Comparison of ENCODE assay signal across 8 mouse cellular contexts in genomic region chr2:91243416-91243815, GRCm38 (mm10). TPM values are rescaled to one million over a fixed set of nuclear protein-coding genes. Genes with fewer than 3 reads are reported as not detected.
A peak's percentile ranks its signal among the peaks of the same experiment; 100 is the strongest.
DNase-seq lines count a peak whose midpoint lies in the region; ATAC-seq and TF ChIP-seq lines count a peak whose summit lies in the region.

No protein-coding gene starts in this region.

- H3K4me3 ChIP-seq in hindbrain, embryonic 10.5 days = no peak overlapping the region
- H3K4me3 ChIP-seq in hindbrain, embryonic 12.5 days = no peak overlapping the region
- H3K4me3 ChIP-seq in hindbrain, postnatal 0 days (ENCODE audit: low read length) = no peak overlapping the region
- H3K4me3 ChIP-seq in liver, embryonic 13.5 days (replicated peaks) = no peak overlapping the region

- H3K27me3 ChIP-seq in hindbrain, embryonic 10.5 days (ENCODE audit: insufficient read depth, poor library complexity, severe bottlenecking) = no peaks in the 10 kb centered on the region
- no peaks in the 10 kb centered on the region for H3K27me3 ChIP-seq in hindbrain, embryonic 12.5 days
- no peaks in the 10 kb centered on the region for H3K27me3 ChIP-seq in hindbrain, postnatal 0 days (ENCODE audit: insufficient read depth, low read length)
- no peaks in the 10 kb centered on the region for H3K27me3 ChIP-seq in liver, embryonic 13.5 days

- ATAC-seq in hindbrain, embryonic 12.5 days (ENCODE audit: low FRiP score) = no peak
- ATAC-seq in hindbrain, postnatal 0 days = peak; percentile 15; the same call in 1 of the 2 replicates
- ATAC-seq in liver, embryonic 13.5 days (ENCODE audit: low read depth) = no peak

- no peak for DNase-seq in hindbrain, embryonic 10.5 days (ENCODE audit: low spot score)
- DNase-seq in brain, embryonic 14.5 days (ENCODE audit: low read depth) = peak; percentile 64
- DNase-seq in hindbrain, postnatal 0 days (ENCODE audit: low spot score) = peak; percentile 22
- DNase-seq in liver, embryonic 13.5 days = no peak
- DNase-seq in gastrocnemius, postnatal 25 days = no peak
- DNase-seq in embryo, embryonic 10.5 days (ENCODE audit: low spot score) = no peak
- no peak for DNase-seq in adrenal gland, postnatal 10 days

- WGBS in hindbrain, embryonic 10.5 days = 59% methylated on average over 3 of the region's 3 CpGs
- WGBS in hindbrain, embryonic 12.5 days = 55% methylated on average over 3 of the region's 3 CpGs
- 43% methylated on average over 3 of the region's 3 CpGs for WGBS in hindbrain, postnatal 0 days
- WGBS in liver, embryonic 13.5 days (ENCODE audit: insufficient replicate concordance) = 74% methylated on average over 3 of the region's 3 CpGs

- no peak for TF ChIP-seq POLR2A in brain, embryonic 14.5 days (IDR thresholded peaks at IDR 0.05; ENCODE audit: borderline replicate concordance, extremely low read depth, insufficient read depth, insufficient read length, poor library complexity, severe bottlenecking)

- peaks cover 4% of the 10 kb centered on the region; the same call in 1 of the 2 replicates for H3K36me3 ChIP-seq in hindbrain, embryonic 10.5 days
- H3K36me3 ChIP-seq in hindbrain, embryonic 12.5 days = no peaks in the 10 kb centered on the region
- no peaks in the 10 kb centered on the region for H3K36me3 ChIP-seq in hindbrain, postnatal 0 days (ENCODE audit: insufficient read depth, low read length)
- H3K36me3 ChIP-seq in liver, embryonic 13.5 days = no peaks in the 10 kb centered on the region

- H3K9ac ChIP-seq in hindbrain, embryonic 12.5 days = no peak overlapping the region
- no peak overlapping the region for H3K9ac ChIP-seq in hindbrain, postnatal 0 days (replicated peaks; ENCODE audit: low read length)
- H3K9ac ChIP-seq in liver, embryonic 13.5 days = 0 out of 2 replicates have a peak overlapping the region, but pooled peaks have one; percentile 20

- H3K4me2 ChIP-seq in hindbrain, embryonic 12.5 days (replicated peaks) = no peak overlapping the region
- no peak overlapping the region for H3K4me2 ChIP-seq in hindbrain, postnatal 0 days (ENCODE audit: low read depth, low read length)
- H3K4me2 ChIP-seq in liver, embryonic 13.5 days = no peak overlapping the region

- no peaks in the 10 kb centered on the region for H3K9me3 ChIP-seq in hindbrain, embryonic 10.5 days
- H3K9me3 ChIP-seq in hindbrain, embryonic 12.5 days (replicated peaks) = no peaks in the 10 kb centered on the region
- no peaks in the 10 kb centered on the region for H3K9me3 ChIP-seq in hindbrain, postnatal 0 days (ENCODE audit: low read length)
- no peaks in the 10 kb centered on the region for H3K9me3 ChIP-seq in liver, embryonic 13.5 days (replicated peaks)

- H3K27ac ChIP-seq in hindbrain, embryonic 10.5 days = peak overlapping the region; percentile 50; the same call in 1 of the 2 replicates
- no peak overlapping the region for H3K27ac ChIP-seq in hindbrain, embryonic 12.5 days
- no peak overlapping the region for H3K27ac ChIP-seq in hindbrain, postnatal 0 days
- H3K27ac ChIP-seq in liver, embryonic 13.5 days = 0 out of 2 replicates have a peak overlapping the region, but pooled peaks have one; percentile 36

- peaks cover 5% of the 10 kb centered on the region; the same call in 1 of the 2 replicates for H3K4me1 ChIP-seq in hindbrain, embryonic 10.5 days (replicated peaks)
- H3K4me1 ChIP-seq in hindbrain, embryonic 12.5 days = peaks cover 4% of the 10 kb centered on the region; the same call in 1 of the 2 replicates
- 0 out of 2 replicates have a peak, but pooled peaks cover 4% of the 10 kb centered on the region for H3K4me1 ChIP-seq in hindbrain, postnatal 0 days (ENCODE audit: insufficient read depth, low read length)
- H3K4me1 ChIP-seq in liver, embryonic 13.5 days (replicated peaks) = peaks cover 38% of the 10 kb centered on the region

- TF ChIP-seq CTCF in brain, embryonic 14.5 days (IDR thresholded peaks at IDR 0.05; ENCODE audit: borderline replicate concordance, extremely low read depth, insufficient read depth, insufficient read length) = no peak
- TF ChIP-seq CTCF in hindbrain, postnatal 0 days (IDR thresholded peaks at IDR 0.05; ENCODE audit: low read depth) = no peak

RNA-seq across cellular contexts. Expression of gene Ddb2, which starts 6.6 kb away (rescaled TPM):
- polyA plus RNA-seq in hindbrain, embryonic 10.5 days (2016; fragmentation: Nextera tagmentation; extraction: Ambion mirVana) = 8.3 and 10.5 TPM in 2 replicates
- 10.6 and 13.4 TPM in 2 replicates for polyA plus RNA-seq in hindbrain, embryonic 12.5 days (2016; fragmentation: Nextera tagmentation; extraction: Ambion mirVana)
- 25.2 and 39.5 TPM in 2 replicates for polyA plus RNA-seq in brain, embryonic 14.5 days (2012; rRNA removed)
- 7.6 and 11.3 TPM in 2 replicates for total RNA-seq in hindbrain, postnatal 0 days (2014; rRNA removed)
- 11.5 and 12.9 TPM in 2 replicates for polyA plus RNA-seq in hindbrain, postnatal 0 days (2015; fragmentation: Nextera tagmentation; extraction: Ambion mirVana)
- 5.5 and 6.0 TPM in 2 replicates for polyA plus RNA-seq in liver, embryonic 13.5 days (2015; fragmentation: Nextera tagmentation; extraction: Ambion mirVana)
- total RNA-seq in gastrocnemius, postnatal 25 days (2021) = 1 to 10 TPM; 2.2 to 2.6 TPM
- total RNA-seq in adrenal gland, postnatal 10 days (2021) = 10 to 100 TPM in 1 of 2 experiments, 1 to 10 TPM in 1; 9.2 to 16.3 TPM

RNA-seq across cellular contexts. Expression of gene Pacsin3, which starts 12.3 kb away (rescaled TPM):
- polyA plus RNA-seq in hindbrain, embryonic 10.5 days (2016; fragmentation: Nextera tagmentation; extraction: Ambion mirVana) = 30.0 and 38.5 TPM in 2 replicates
- 21.5 and 25.6 TPM in 2 replicates for polyA plus RNA-seq in hindbrain, embryonic 12.5 days (2016; fragmentation: Nextera tagmentation; extraction: Ambion mirVana)
- polyA plus RNA-seq in brain, embryonic 14.5 days (2012; rRNA removed) = 17.0 and 20.7 TPM in 2 replicates
- 16.3 and 25.7 TPM in 2 replicates for total RNA-seq in hindbrain, postnatal 0 days (2014; rRNA removed)
- polyA plus RNA-seq in hindbrain, postnatal 0 days (2015; fragmentation: Nextera tagmentation; extraction: Ambion mirVana) = 26.0 and 26.1 TPM in 2 replicates
- 10.5 and 11.5 TPM in 2 replicates for polyA plus RNA-seq in liver, embryonic 13.5 days (2015; fragmentation: Nextera tagmentation; extraction: Ambion mirVana)
- total RNA-seq in gastrocnemius, postnatal 25 days (2021) = 100 to 1,000 TPM; 265 to 364 TPM
- 10 to 100 TPM; 53.9 to 80.0 TPM for total RNA-seq in adrenal gland, postnatal 10 days (2021)

RNA-seq across cellular contexts. Expression of gene Arfgap2, which starts 21.4 kb away (rescaled TPM):
- 93.6 and 94.4 TPM in 2 replicates for polyA plus RNA-seq in hindbrain, embryonic 10.5 days (2016; fragmentation: Nextera tagmentation; extraction: Ambion mirVana)
- 84.5 and 85.6 TPM in 2 replicates for polyA plus RNA-seq in hindbrain, embryonic 12.5 days (2016; fragmentation: Nextera tagmentation; extraction: Ambion mirVana)
- 29.4 and 40.3 TPM in 2 replicates for polyA plus RNA-seq in brain, embryonic 14.5 days (2012; rRNA removed)
- total RNA-seq in hindbrain, postnatal 0 days (2014; rRNA removed) = 41.8 and 54.4 TPM in 2 replicates
- 53.8 and 54.1 TPM in 2 replicates for polyA plus RNA-seq in hindbrain, postnatal 0 days (2015; fragmentation: Nextera tagmentation; extraction: Ambion mirVana)
- 64.1 and 70.4 TPM in 2 replicates for polyA plus RNA-seq in liver, embryonic 13.5 days (2015; fragmentation: Nextera tagmentation; extraction: Ambion mirVana)
- total RNA-seq in gastrocnemius, postnatal 25 days (2021) = 100 to 1,000 TPM; 100 to 119 TPM
- 10 to 100 TPM; 80.3 to 90.2 TPM for total RNA-seq in adrenal gland, postnatal 10 days (2021)

RNA-seq across cellular contexts. Expression of gene Acp2, which starts 40.7 kb away (rescaled TPM):
- polyA plus RNA-seq in hindbrain, embryonic 10.5 days (2016; fragmentation: Nextera tagmentation; extraction: Ambion mirVana) = 29.6 and 34.9 TPM in 2 replicates
- 39.2 and 41.0 TPM in 2 replicates for polyA plus RNA-seq in hindbrain, embryonic 12.5 days (2016; fragmentation: Nextera tagmentation; extraction: Ambion mirVana)
- 33.5 and 41.2 TPM in 2 replicates for polyA plus RNA-seq in brain, embryonic 14.5 days (2012; rRNA removed)
- 48.5 and 151 TPM in 2 replicates for total RNA-seq in hindbrain, postnatal 0 days (2014; rRNA removed)
- 30.3 and 30.9 TPM in 2 replicates for polyA plus RNA-seq in hindbrain, postnatal 0 days (2015; fragmentation: Nextera tagmentation; extraction: Ambion mirVana)
- polyA plus RNA-seq in liver, embryonic 13.5 days (2015; fragmentation: Nextera tagmentation; extraction: Ambion mirVana) = 8.2 and 10.4 TPM in 2 replicates
- 10 to 100 TPM; 11.7 to 12.6 TPM for total RNA-seq in gastrocnemius, postnatal 25 days (2021)
- 10 to 100 TPM; 30.0 to 37.0 TPM for total RNA-seq in adrenal gland, postnatal 10 days (2021)

RNA-seq across cellular contexts. Expression of gene Nr1h3, which starts 40.8 kb away (rescaled TPM):
- polyA plus RNA-seq in hindbrain, embryonic 10.5 days (2016; fragmentation: Nextera tagmentation; extraction: Ambion mirVana) = 2.0 and 2.1 TPM in 2 replicates
- 1.5 and 2.0 TPM in 2 replicates for polyA plus RNA-seq in hindbrain, embryonic 12.5 days (2016; fragmentation: Nextera tagmentation; extraction: Ambion mirVana)
- polyA plus RNA-seq in brain, embryonic 14.5 days (2012; rRNA removed) = 3.3 and 3.9 TPM in 2 replicates
- 4.4 and 4.8 TPM in 2 replicates for total RNA-seq in hindbrain, postnatal 0 days (2014; rRNA removed)
- 2.5 and 2.7 TPM in 2 replicates for polyA plus RNA-seq in hindbrain, postnatal 0 days (2015; fragmentation: Nextera tagmentation; extraction: Ambion mirVana)
- polyA plus RNA-seq in liver, embryonic 13.5 days (2015; fragmentation: Nextera tagmentation; extraction: Ambion mirVana) = 14.1 and 16.5 TPM in 2 replicates
- total RNA-seq in gastrocnemius, postnatal 25 days (2021) = 10 to 100 TPM; 15.6 to 16.7 TPM
- total RNA-seq in adrenal gland, postnatal 10 days (2021) = 10 to 100 TPM; 33.6 to 39.7 TPM

Comparison
In these comparisons a context has a peak if more than half of its experiments do, and no peak if none do; other contexts are left out.
1. DNase-seq: peak in brain, embryonic 14.5 days (single experiment) and hindbrain, postnatal 0 days (single experiment); none in hindbrain, embryonic 10.5 days (single experiment), liver, embryonic 13.5 days (single experiment), gastrocnemius, postnatal 25 days (single experiment), embryo, embryonic 10.5 days (single experiment) and adrenal gland, postnatal 10 days (single experiment).
2. H3K27ac ChIP-seq: peak in hindbrain, embryonic 10.5 days (single experiment) and liver, embryonic 13.5 days (single experiment); none in hindbrain, embryonic 12.5 days (single experiment) and hindbrain, postnatal 0 days (single experiment).